Mouse (Mus musculus): ENCODE results near the gene Cct7. TPM values are rescaled to one million over a fixed set of nuclear protein-coding genes. Genes with fewer than 3 reads are reported as not detected.

Cct7 gene
- polyA plus RNA-seq, 1 experiment from 2014 or later, result 512 TPM

DNA sequence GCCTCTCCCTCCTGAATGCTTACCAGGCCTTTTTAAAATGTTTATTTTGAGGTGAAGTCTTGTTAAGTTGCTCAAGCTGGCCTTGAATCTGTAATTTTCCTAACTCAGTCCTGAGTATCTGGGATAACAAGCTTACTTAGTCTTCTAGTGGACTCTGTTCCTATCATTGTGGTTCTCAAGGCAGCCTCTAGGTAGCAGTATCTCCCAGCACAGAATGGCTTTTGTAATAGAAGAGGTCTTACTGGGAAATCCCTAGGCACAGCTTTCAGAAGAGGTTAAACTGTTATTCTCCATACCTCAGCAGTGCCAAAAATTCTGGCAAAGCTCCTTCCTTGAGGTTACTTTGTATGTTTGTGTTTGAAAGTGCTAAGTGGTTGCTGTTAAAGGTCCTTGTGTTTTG lies 14.1 kb downstream of the Cct7 start:
- no peak overlapping the region for H3K9ac ChIP-seq
- no peak overlapping the region for H3K4me2 ChIP-seq (replicated peaks)
- H3K27me3 ChIP-seq, result no peaks in the 10 kb centered on the region
- peaks cover 97% of the 10 kb centered on the region for H3K36me3 ChIP-seq
- no peaks in the 10 kb centered on the region for H3K4me1 ChIP-seq
- ATAC-seq (ENCODE audit: low FRiP score), result no peak
- no peak overlapping the region for H3K4me3 ChIP-seq
- H3K9me3 ChIP-seq (replicated peaks), result no peaks in the 10 kb centered on the region
- no peak overlapping the region for H3K27ac ChIP-seq

DNA sequence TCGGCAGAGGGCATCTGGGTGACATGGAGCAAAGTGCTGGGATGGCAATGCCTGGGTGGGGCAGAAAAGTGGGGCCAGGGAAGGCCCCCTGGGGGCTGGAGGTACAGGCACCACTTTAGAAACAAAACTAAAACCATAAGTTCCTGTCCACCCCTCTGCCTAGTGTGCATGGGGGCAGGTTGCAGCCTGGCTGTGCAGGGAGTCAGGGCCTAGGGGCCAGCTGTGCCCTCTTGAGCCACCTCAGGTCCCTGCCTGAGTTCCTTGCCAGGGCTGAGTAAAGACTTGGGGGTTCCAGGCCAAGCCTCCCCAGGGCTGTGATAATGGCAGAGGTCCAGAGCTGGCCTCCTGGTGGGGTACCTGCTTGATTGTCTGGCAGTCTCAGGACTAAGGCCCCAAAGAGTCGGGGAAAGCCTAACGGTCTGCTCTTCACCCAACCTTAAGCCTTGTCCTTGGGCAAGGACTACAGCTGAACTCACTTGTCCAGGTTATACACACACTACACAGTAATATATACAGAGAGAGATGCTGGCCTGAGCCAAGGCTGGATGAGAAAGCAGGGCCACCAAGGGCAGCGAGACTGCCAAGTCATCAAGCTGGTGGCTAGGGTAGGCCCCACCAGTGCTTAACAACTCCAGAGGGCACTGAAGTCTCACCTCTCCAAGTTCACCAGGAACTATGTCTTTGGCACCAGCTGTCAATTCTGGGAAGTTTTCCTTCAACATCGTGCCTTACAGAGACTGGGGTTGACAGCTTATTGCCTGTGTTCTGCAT lies 18.5 kb downstream of the Cct7 start:
- H3K27me3 ChIP-seq, result no peaks in the 10 kb centered on the region
- H3K36me3 ChIP-seq, result peaks cover 58% of the 10 kb centered on the region
- H3K4me2 ChIP-seq (replicated peaks), result no peak overlapping the region
- no peak overlapping the region for H3K27ac ChIP-seq
- H3K9me3 ChIP-seq (replicated peaks), result no peaks in the 10 kb centered on the region
- H3K9ac ChIP-seq, result no peak overlapping the region
- H3K4me1 ChIP-seq, result 0 out of 2 replicates have a peak, but pooled peaks cover 3% of the 10 kb centered on the region
- WGBS, result 74% methylated on average over 5 of the region's 5 CpGs
- no peak for ATAC-seq (ENCODE audit: low FRiP score)
- no peak overlapping the region for H3K4me3 ChIP-seq

DNA sequence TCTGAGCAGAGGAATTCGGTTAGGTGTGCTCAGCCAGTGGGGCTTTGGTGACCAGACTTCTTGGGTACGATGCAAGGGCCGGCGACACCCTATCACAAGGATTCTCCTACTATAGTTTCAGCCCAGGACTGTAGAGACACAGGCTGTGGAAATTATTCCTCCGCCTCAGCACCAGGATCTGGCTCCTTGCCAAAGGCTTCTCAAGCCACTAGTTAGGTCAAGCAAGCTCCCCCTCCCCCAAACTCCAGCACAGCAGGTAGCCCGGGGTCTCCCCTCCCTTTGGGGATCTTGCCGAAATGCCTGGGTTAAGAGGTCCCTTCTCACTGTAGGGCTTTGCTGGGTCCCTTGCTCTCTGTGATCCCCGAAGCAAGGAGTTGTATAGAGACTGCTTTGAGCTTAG lies 20.6 kb downstream of the Cct7 start:
- H3K9me3 ChIP-seq (replicated peaks), result no peaks in the 10 kb centered on the region
- H3K4me3 ChIP-seq, result no peak overlapping the region
- H3K36me3 ChIP-seq, result peaks cover 37% of the 10 kb centered on the region
- H3K4me2 ChIP-seq (replicated peaks), result no peak overlapping the region
- no peak overlapping the region for H3K9ac ChIP-seq
- H3K27ac ChIP-seq, result no peak overlapping the region
- 0 out of 2 replicates have a peak, but pooled peaks cover 3% of the 10 kb centered on the region for H3K4me1 ChIP-seq
- H3K27me3 ChIP-seq, result 0 out of 2 replicates have a peak, but pooled peaks cover 3% of the 10 kb centered on the region
- no peak for ATAC-seq (ENCODE audit: low FRiP score)
- WGBS, result 55% methylated on average over 8 of the region's 8 CpGs

DNA sequence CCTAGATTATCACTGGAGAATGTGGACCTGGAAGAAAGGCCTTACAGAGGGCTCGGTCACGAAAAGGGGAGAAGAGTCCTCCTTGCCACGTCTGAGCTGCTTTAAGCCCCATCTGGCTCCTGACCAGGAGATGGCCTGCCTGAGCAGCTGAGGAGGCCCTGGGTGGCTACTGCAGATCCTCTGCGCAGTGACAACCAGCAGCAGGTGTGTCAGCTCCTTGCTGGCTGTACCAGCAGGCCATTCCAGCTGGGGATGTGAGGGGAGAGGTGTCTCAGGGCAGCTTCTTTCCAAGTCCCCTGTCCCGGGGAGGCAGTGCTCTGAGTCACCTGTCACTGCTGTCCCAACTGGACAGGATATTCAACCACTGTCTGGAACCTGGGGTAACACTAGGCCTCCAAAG lies 21.2 kb downstream of the Cct7 start:
- Histone ChIP-seq H3K9ac (no peak overlapping the region), H3K36me3 (peaks cover 31% of the 10 kb centered on the region), H3K27me3 (peaks cover 6% of the 10 kb centered on the region), H3K9me3 (replicated peaks) (no peaks in the 10 kb centered on the region), H3K4me3 (no peak overlapping the region), H3K27ac (no peak overlapping the region), H3K4me2 (replicated peaks) (no peak overlapping the region), H3K4me1 (0 out of 2 replicates have a peak, but pooled peaks cover 3% of the 10 kb centered on the region)
- no peak for ATAC-seq (ENCODE audit: low FRiP score)
- WGBS, result 58% methylated on average over 5 of the region's 5 CpGs

DNA sequence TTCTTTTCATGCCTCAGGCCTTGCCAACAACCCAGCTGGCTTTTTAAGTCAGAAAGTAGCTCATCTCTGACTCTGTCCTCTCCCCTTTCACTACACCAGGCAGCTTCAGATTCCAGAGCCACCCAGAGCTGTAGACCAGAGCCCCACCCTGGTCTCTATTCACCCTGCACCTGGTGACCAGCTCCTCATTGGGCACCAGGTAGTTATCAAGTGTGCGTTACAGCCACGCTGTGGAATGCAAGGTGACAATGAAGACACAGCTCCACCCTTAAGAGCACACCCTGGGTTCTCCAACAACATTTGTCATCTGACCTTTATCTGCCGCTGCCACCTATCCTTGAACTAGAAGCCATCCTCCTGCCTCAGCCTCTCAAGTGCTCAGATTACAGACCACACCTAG lies 24.3 kb downstream of the Cct7 start:
- Histone ChIP-seq H3K27me3 (peaks cover 19% of the 10 kb centered on the region), H3K4me3 (no peak overlapping the region), H3K9me3 (replicated peaks) (no peaks in the 10 kb centered on the region), H3K9ac (no peak overlapping the region), H3K27ac (no peak overlapping the region), H3K4me2 (replicated peaks) (no peak overlapping the region), H3K4me1 (0 out of 2 replicates have a peak, but pooled peaks cover 3% of the 10 kb centered on the region), H3K36me3 (0 out of 2 replicates have a peak, but pooled peaks cover 6% of the 10 kb centered on the region)
- ATAC-seq (ENCODE audit: low FRiP score), result no peak
- 89% methylated on average over 3 of the region's 3 CpGs for WGBS

DNA sequence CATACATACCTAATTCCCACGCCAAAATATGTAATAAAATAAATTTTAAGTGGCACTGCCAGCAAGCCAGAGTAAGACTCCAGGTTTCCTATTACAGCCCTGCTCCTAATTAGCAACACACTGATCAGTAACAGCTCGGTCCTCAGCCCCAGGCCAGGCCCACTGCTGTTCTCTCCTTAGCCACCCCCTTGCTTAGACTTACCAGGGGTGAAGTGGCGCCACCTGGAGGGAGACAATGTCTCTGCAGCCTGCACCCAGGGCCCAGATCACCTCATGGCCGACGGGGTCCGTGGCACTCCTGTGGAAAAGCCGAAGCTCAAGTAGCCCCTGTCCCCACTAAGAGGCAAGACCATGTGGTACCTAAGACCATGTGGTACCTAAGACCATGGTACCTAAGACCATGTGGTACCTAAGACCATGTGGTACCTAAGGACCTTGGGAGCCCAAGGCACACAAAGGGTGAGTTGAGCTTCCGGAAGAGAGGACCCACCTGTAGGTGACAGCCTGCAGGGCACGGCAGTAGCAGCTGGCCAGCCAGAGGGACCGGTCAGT lies 26.1 kb downstream of the Cct7 start:
- 38% methylated on average over 10 of the region's 10 CpGs for WGBS
- H3K9ac ChIP-seq, result no peak overlapping the region
- no peaks in the 10 kb centered on the region for H3K9me3 ChIP-seq (replicated peaks)
- H3K4me2 ChIP-seq (replicated peaks), result no peak overlapping the region
- peaks cover 25% of the 10 kb centered on the region for H3K27me3 ChIP-seq
- no peak overlapping the region for H3K27ac ChIP-seq
- no peak overlapping the region for H3K4me3 ChIP-seq
- 0 out of 2 replicates have a peak, but pooled peaks have one; percentile 26 for ATAC-seq (ENCODE audit: low FRiP score)
- no peaks in the 10 kb centered on the region for H3K4me1 ChIP-seq
- 0 out of 2 replicates have a peak, but pooled peaks cover 6% of the 10 kb centered on the region for H3K36me3 ChIP-seq

DNA sequence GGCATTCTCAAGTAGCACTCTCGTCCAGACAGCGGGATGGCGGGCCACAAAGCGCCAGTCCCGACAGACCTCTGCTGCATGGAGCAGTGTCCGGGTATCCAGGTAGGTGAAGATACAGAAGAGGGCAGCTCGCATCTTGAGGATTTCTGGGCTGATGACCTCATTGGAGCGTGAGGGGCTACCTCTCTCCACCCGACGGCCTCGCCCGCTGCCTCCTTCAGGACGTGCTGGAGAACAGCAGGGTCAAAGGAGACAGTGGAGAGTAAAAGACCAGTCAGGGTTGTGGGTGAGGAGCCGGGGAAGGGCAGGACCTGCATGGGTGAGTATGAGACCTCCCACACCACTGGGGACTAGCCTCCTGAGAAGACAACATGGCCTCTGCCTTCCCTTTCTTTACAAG lies 27.1 kb downstream of the Cct7 start:
- no peak for ATAC-seq (ENCODE audit: low FRiP score)
- H3K4me2 ChIP-seq (replicated peaks), result no peak overlapping the region
- no peak overlapping the region for H3K4me3 ChIP-seq
- peaks cover 35% of the 10 kb centered on the region for H3K27me3 ChIP-seq
- H3K4me1 ChIP-seq, result no peaks in the 10 kb centered on the region
- 37% methylated on average over 14 of the region's 14 CpGs for WGBS
- H3K36me3 ChIP-seq, result no peaks in the 10 kb centered on the region
- no peak overlapping the region for H3K27ac ChIP-seq
- no peak overlapping the region for H3K9ac ChIP-seq
- H3K9me3 ChIP-seq (replicated peaks), result no peaks in the 10 kb centered on the region

DNA sequence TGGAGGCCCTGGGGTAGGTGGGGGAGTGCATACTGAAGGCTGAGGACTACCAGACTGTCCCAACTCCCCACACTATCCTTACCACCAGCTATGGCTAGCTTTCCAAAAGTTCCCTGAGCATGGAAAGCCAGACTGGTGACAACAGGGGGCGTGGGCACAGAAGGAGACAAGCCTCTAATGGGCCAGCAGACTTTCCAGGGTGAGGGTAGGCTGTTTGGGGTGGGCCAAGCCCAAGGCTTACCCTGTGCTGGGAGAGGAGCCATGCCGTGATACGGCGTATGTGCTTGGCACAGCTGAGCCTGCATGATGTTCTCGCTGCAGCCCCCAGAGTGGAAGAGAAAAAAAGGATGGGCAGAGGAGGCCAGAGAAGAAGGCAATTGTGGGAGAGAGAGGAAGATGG lies 28.7 kb downstream of the Cct7 start:
- peaks cover 12% of the 10 kb centered on the region for H3K4me1 ChIP-seq
- H3K27me3 ChIP-seq, result peaks cover 51% of the 10 kb centered on the region

DNA sequence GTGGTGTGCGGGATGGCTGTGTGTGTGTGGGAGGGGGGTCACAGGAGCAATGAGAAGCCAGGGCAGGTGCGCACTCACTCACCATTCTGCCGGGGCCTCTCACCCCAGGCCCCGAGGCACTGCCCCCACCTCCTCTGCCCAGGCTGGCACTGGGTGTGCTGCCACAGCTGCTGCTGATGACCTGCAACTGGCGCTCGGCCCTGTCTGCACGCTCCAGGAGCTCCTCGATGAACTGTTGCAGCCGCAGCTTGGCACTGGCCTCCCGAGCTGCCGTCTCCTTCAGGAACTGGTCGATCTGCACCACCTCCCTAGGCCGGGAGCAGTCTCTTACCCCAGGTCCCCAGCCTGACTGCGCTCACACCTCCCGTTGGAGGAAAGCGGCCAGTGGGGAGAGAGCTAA lies 29.4 kb downstream of the Cct7 start:
- Histone ChIP-seq H3K27me3 (peaks cover 58% of the 10 kb centered on the region), H3K27ac (no peak overlapping the region), H3K4me1 (peaks cover 12% of the 10 kb centered on the region), H3K36me3 (no peaks in the 10 kb centered on the region), H3K9me3 (replicated peaks) (no peaks in the 10 kb centered on the region), H3K4me2 (replicated peaks) (no peak overlapping the region), H3K9ac (no peak overlapping the region), H3K4me3 (no peak overlapping the region)
- WGBS, result 65% methylated on average over 16 of the region's 16 CpGs
- no peak for ATAC-seq (ENCODE audit: low FRiP score)

More for the DNA sequence above, 28.7 kb downstream of the Cct7 start:
- ATAC-seq (ENCODE audit: low FRiP score), result no peak
- H3K27ac ChIP-seq, result no peak overlapping the region
- H3K36me3 ChIP-seq, result no peaks in the 10 kb centered on the region
- 86% methylated on average over 5 of the region's 5 CpGs for WGBS
- no peak overlapping the region for H3K4me2 ChIP-seq (replicated peaks)
- H3K9me3 ChIP-seq (replicated peaks), result no peaks in the 10 kb centered on the region
- no peak overlapping the region for H3K4me3 ChIP-seq
- no peak overlapping the region for H3K9ac ChIP-seq

DNA sequence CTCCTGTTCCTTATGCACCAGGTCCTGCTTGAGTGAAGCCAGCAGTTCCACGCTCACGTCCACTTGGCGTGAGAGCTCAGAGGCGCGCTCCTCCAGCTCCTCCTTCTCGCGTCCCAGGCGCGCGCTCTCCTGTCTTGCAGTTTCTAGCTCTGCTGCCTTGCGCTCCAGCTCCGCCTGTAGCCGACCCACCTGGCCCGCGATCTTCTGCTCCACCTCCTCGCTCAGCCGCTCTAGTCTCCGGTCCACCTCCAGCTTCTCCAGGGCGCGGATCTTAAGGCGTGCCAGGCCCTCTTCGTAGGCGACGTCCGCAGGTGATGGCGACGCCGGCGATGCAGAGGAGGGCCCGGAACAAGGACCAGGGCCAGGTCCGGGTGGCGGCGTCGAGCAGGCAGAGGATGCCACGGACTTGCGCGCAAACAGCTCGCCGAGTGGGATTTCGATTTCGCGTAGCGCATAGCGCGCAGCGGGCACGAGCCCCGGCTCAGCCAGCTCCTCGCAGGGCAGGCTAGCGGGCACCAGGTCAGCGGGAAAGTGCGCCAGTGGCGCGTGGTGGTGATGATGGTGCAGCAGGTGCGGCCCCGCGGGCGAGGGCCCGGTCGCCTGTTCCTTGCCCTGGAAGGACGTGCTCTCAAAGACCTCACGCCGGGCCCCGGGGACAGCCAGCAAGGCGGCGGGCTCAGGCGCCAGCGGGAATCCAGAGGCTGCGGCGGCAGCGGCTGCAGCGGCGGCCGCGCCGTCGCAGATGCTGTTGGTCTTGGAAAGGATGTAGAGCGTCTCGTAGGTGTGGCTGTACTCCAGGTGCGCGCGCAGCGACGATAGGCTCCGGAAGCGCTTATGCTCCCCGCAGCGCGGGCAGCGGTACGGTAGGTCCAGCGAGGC lies 32.8 kb downstream of the Cct7 start:
- peak overlapping the region; percentile 58 for H3K4me2 ChIP-seq (replicated peaks)
- H3K4me1 ChIP-seq, result peaks cover 21% of the 10 kb centered on the region
- no peaks in the 10 kb centered on the region for H3K36me3 ChIP-seq
- H3K27me3 ChIP-seq, result peaks cover 52% of the 10 kb centered on the region
- peak overlapping the region; percentile 33 for H3K4me3 ChIP-seq
- 0 out of 2 replicates have a peak overlapping the region, but pooled peaks have one; percentile 27 for H3K9ac ChIP-seq
- WGBS, result 3% methylated on average over 92 of the region's 92 CpGs
- no peak for ATAC-seq (ENCODE audit: low FRiP score)
- H3K9me3 ChIP-seq (replicated peaks), result no peaks in the 10 kb centered on the region
- no peak overlapping the region for H3K27ac ChIP-seq

DNA sequence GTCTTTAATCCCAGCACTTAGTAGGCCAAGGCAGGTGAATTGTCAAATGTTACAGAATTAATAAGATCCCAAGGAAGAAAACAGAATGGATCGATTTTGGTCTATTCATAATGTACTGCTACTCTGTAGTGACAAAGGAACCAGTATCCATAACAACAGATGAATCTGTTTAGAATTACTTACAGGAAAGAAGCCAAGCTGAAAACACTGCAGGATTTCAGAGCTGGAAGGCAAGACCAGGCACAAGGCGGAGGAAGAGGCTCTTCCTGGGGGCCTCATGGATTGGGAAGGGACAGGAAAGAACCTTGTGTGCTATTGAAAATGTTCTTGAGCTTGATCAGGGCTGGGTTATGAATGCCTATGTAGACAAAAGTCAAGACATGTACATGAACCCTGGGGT lies 34.4 kb downstream of the Cct7 start:
- H3K27ac ChIP-seq, result no peak overlapping the region
- peaks cover 24% of the 10 kb centered on the region for H3K4me1 ChIP-seq
- H3K9me3 ChIP-seq (replicated peaks), result no peaks in the 10 kb centered on the region
- no peak for ATAC-seq (ENCODE audit: low FRiP score)
- H3K4me3 ChIP-seq, result no peak overlapping the region
- H3K9ac ChIP-seq, result no peak overlapping the region
- H3K36me3 ChIP-seq, result no peaks in the 10 kb centered on the region
- peaks cover 52% of the 10 kb centered on the region for H3K27me3 ChIP-seq
- 81% methylated on average over 2 of the region's 2 CpGs for WGBS
- H3K4me2 ChIP-seq (replicated peaks), result no peak overlapping the region

DNA sequence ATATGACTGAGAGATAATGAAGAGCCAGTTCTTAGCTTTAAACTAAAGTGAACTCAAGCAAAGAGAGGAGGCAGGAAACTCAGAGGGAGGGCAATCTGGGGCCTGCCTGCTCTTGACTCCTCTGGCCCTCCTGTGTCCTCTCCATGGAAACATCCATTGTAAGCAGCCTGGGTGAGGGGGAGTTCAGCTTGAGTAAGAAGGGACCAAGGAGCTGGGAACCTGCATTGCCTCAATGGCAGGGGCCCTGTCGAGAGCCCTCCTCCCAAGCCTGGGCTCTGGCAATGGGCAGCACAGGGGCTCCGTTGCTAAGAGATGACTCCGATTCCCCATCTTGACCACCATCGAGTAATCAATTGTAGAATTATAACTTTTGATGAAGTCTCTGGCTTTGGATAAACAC lies 37.2 kb downstream of the Cct7 start:
- H3K9me3 ChIP-seq (replicated peaks), result no peaks in the 10 kb centered on the region
- ATAC-seq (ENCODE audit: low FRiP score), result no peak
- WGBS, result 32% methylated on average over 4 of the region's 4 CpGs
- H3K4me2 ChIP-seq (replicated peaks), result no peak overlapping the region
- H3K4me3 ChIP-seq, result no peak overlapping the region
- H3K4me1 ChIP-seq, result peaks cover 24% of the 10 kb centered on the region
- H3K36me3 ChIP-seq, result no peaks in the 10 kb centered on the region
- H3K27me3 ChIP-seq, result peaks cover 35% of the 10 kb centered on the region
- no peak overlapping the region; the same call in 1 of the 2 replicates for H3K9ac ChIP-seq
- no peak overlapping the region for H3K27ac ChIP-seq
